Mouse (Mus musculus): ENCODE measurements around the gene Lrmda.

- TF ChIP-seq CTCF (IDR thresholded peaks at IDR 0.05; ENCODE audit: borderline replicate concordance, control insufficient read depth, extremely low read depth, insufficient read depth, low read length, poor library complexity), result no peak
- no peak for TF ChIP-seq POLR2A (IDR thresholded peaks at IDR 0.05; ENCODE audit: control insufficient read depth, extremely low read depth, insufficient read depth, low read length, poor library complexity)
These were observed 567.3 kb downstream of the Lrmda start for GRCm38 (mm10) chr14:22586796-22587195.
